Mouse (Mus musculus): Measurements from ENCODE around the gene Arid1b.
A peak's percentile ranks its signal among the peaks of the same experiment; 100 is the strongest.

Arid1b gene

DNA sequence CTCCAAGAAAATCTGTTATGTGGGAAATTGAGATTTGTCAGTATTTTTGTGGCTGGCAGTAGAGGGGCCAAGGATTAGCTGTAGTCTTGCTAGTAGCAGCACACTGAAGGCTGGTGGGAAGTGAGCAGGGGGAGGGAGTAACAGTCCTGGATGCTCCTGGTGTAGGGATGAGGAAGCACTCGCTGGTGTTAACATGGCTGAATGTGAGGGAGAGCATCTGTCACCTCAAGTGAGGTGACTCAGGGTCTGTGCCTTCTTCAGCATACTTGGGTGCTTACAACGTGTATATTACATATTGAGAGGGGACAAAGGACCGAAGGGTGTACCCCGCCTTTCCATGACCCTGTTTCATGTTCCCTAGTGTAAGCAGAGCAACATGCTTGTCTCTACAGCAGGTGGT, 170.7 kb downstream of the Arid1b start:
- no peak for DNase-seq

DNA sequence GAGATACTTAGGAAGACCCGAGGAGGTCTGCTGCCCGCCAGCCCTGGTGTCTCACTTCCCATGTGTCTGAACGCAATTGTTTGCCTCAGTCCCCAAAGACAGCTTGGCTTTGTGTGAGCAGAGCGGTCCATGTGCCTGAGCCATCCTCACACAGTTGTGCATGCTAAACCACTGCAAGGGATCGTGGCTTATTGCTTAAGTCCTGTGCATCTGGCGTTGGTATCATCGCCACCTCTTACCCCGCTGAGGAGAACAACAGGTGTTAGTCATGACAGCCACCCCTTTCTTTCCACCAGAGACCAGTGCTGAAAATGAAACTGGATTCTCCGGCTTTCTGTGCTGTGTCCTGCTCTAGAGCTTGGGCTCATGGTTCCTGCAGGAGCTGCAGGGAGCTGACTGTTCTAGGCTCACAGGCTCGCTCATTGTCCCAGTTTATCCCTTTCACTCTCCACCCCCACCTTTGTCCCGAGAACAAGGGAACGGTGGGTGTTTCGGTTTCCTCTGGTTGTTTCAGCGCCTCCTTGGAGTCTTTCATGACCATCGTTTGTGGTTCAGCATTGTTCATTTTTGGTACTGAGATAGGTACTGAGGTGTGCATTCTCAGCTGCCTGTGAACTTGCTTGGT, 171.2 kb downstream of the Arid1b start:
- DNase-seq = no peak

DNA sequence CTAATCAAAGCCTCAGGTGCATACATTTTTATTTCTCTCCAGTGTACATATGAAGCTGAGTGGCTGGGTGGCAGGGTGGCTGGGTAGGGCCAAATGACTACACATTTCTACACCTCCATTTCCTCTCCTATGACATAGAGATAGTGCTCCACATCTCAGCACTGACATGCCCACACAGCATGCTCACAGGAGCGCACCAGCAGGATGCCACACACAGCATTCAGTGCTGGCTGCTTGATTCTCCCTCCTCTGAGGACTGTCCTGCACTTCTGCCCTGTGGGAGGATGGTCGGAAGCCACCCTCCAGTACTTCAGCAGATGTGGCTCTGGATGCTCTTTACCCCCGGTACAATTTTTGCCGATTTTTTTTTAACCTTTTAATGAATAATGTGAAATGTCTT, 172.0 kb downstream of the Arid1b start:
- DNase-seq = no peak

DNA sequence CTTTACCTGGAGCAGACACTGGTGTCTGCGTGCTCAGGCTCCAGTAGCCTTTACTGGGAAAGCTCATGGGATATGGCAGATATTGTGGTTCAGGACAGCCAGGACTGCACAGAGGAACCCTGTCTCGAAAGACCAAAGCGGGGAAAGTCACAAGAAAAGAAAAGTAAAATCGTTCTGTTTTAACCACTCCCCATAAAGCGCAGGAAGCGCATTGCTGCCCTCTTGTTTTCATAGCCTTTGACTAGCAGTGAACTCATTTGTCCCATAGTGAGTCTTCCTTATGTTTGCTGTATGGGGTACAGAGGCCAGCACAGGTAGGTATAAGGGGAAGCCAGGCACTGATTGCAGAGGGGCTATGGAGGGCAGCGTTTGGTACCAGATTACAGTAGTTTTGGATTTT, 173.9 kb downstream of the Arid1b start:
- DNase-seq = no peak

DNA sequence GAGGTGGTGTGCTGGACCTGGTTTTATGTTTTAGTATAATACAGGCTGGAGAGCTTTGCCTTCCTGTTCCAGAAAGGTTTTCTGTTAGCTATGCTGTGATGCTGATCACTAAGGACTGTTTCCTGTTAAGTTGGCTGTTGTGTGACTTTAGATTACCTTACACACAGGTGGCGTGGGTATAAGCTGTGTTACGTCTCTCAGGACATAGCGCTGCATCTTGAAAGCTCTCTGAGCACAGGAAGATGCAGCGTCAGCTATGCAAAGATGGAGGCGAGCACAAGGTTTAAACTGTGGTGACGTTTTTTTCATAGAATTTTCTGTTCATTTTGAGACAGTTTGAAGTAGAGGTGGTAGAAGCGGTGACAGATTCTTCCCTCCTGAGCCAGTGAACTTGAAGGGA, 174.5 kb downstream of the Arid1b start:
- no peak for DNase-seq

DNA sequence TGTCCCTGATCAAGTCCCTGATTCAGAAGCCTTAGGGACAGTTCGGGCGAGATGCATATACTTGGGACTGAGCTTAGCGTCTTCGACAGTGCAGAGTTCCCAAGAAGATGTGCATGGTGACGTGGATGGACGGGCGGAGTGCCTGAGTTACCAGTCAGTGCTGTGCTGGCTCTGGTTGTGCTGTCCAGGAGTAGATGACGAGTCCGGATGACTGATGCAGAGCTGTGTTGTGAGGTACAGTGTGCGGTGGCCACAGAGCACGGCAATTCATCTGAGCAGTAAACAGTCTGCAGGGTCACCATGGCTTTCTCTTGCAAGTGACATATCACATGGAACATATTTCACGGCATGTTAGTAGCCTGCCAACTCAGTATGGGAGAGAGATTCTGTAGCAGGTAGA, 176.2 kb downstream of the Arid1b start:
- no peak for DNase-seq

DNA sequence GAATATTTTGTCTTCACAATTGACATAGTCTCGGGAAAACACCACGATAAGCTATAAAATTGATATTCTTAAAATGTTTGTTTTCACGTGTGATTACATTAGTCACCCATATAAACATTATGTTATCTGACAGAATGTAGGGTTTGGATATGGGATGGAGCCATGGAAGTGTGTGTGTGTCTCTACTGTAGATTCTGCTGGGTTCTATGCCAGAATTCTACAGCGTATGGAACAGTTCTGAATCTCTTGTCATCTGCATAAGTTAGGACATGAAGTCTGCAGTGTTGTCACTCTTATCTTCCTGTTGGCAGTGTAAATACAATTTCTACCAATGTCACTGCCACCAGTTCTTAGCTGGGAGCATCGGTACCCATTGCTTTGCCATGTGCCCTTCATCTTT, 177.3 kb downstream of the Arid1b start:
- no peak for DNase-seq

DNA sequence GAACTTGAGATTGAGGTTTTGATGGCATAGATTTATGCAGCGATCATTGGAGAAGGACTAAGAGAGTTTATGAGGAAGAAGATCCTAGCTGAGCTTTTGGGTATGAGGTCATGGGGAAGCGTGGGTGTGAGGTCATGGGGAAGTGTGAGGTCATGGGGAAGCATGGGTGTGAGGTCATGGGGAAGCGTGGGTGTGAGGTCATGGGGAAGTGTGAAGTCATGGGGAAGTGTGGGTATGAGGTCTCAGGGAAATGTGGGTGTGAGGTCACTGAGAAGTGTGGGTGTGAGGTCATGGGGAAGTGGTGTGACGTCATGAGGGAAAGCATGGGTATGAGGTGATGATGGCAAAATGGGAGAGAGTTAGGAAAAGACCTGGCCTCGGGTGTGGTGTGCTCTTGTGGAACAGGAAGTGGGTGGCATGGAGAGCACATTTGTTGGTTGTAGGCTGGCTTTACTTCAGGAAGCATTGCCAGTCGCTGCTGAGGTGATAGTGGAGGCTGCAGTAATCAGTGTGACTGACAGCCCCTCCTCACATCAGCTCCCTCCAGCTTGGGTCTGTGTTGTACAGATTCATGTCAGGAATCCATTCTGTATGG, 180.4 kb downstream of the Arid1b start:
- no peak for DNase-seq

DNA sequence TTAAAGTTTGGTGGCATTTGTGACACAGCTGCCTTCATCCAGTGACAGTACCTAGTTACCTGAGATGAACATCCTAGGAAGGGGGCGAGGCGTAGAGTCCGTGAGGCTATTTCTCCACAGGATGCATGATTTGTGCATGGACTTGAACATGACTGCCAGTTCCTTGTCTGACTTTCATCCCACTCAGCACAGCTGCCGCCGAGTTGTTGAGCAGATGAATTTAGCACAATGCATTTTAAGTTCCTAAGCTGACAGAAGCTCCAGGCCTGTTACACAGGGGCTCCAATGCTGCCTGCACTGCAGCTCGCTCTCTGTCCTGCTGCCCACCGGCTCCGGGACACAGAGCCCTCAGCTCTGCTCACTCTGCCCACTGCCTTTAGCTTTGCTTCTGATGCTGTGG, 181.4 kb downstream of the Arid1b start:
- DNase-seq = no peak

DNA sequence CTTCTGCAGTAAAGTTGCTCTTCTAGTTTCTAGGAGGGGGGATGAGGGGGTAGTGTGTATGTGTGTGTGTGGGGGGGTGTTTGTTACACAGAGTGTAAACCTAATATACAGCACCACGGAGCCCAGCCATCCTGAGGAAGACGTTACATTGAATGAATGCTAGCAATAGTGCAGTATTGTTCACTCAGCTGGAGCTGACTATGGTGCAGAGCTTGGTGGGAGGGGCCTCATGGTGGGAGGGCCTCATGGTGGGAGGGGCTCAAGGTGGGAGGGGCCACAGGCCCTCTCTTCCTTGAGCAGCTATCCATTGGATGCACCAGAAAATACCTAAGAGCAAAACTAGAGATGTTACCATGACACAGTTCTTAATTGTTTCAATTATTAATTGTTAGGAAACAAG, 182.2 kb downstream of the Arid1b start:
- DNase-seq = no peak

DNA sequence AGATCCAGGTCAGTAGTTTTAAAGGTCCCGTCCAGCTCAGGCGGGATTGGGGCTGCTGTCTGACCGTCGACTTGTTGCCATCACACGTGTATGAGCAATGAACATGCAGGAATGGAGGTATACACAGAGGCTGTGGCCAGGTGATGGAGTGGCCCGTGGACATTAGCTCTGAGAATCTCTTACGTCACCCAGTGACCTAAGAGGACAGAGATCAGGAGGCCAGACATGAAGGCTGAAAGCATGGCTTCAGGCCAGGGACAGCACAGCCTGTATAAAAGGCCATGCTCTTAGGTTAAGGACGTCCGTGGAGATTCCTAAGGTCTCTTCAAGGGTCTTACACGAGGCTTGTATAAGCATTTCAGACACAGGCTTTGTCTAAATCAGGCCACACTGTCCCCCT, 184.4 kb downstream of the Arid1b start:
- no peak for DNase-seq

DNA sequence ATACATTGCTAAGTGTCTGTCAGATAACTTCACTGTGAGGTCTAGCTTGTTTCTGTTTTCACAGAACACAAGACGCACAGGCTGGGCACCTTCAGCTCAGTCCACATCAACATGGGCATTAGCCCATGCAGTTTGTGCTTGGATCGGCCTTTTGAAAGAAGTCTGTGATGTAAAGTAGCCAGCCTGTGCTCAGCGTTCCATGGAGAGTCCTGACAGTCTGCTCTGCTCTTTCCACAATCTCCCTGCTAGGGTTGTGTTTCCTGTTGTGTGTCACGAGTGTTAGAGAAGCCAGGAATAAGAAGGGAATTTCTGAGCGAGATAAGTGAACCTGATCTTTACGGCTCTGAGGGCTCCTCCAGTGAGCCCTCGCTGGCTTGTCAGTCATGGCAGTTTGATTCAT, 184.9 kb downstream of the Arid1b start:
- no peak for DNase-seq

DNA sequence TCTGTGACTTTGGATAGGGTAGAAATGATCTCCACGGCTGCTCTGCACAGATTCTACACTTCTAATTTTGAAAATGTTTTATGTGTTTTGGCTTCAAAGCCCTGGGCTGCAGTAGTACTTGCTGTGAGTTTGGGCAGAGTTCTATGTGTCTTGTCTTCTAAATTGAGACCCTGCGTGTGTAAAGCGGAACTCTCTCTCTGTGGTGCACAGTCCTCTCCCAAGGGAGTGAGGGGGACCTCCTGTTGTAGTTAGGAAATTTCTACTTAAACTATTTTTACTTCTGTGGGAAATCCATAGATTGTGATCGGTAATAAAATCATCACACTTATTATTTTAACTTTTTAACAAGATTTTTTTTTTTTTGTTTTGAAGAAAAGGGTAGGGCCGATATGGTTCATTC, 185.3 kb downstream of the Arid1b start:
- no peak for DNase-seq

DNA sequence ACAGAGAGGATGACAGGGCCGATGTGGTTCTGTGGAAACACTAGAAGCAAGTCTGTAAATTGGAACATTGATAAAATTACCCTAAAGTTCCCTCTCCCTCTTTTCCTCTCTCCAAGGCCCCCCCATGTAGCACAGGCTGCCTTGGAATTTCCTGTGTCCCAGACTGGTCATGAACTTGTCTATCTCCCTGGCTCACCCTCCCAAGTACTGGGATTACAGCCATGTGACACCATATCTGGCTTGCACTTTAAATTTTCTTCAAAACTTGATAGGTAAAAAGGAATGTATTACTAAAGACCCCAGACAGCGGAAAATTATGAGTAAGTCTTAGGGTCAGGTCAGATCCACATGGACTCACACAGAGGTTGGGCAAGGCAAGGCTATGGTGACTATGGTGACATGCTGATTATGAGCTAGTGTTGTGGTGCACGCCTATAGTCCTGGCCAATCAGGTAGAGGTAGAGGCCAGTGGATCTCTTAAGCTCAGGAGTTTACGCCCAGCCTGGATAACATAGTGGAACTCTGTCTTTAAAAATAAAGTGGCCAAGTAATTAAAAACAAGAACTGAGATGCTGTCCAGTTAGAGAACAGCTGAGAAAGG, 185.9 kb downstream of the Arid1b start:
- no peak for DNase-seq

DNA sequence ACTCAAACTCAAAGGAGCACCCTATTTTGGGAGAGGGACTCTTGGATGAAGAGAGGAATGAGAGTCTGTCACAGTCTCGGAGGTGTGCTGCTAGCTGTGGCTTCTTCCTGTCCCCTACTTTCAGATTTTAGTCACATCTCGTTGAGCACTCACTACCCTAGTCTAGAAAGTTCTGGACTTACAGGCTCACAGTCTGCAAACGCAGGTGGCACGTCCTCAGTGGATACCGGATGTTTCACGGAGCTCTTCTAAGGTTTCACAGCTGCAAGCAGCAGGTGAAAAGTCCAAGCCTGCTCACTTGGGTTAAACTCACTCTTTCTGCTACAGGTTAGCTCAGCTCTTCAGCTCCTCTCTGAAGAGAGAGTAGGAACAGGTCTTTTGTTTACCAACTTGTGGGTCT, 186.8 kb downstream of the Arid1b start:
- no peak for DNase-seq

DNA sequence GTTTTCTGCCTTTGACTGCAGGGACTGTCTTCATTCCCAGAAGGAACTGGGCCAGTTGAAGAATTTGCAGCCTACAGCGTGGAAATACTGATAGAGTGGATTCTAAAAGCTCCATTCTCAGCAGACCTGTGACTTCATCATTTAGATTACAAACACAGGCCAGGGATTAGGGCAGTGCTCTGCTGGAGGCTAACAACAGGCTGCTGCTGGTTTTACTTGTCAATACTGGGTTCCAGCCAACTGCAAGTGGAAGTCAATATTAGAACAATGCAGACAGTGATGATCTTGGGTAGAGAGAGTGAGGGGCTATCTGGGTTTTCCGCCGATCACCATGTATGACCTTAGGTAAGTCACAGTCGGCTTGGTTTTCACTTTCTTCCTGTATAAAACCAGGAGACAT, 188.4 kb downstream of the Arid1b start:
- DNase-seq = no peak

DNA sequence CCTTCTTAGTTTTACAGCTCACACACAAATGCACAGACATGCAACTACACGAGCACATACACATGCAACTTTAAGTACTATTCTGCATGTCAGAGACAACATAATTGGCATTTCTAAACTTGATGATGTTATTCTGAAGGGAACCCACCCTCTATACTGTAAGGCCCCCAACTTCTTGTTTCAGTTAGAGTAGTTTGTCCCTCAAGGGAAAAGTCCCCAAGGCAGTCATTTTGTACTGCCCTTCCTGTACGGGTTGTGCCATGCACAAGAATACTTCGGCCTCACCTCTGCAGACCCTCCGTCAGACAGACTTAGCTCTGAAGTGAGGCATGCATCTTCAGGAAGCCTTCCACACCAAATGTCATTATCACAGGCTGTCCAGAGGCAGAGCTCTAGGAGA, 191.4 kb downstream of the Arid1b start:
- no peak for DNase-seq

DNA sequence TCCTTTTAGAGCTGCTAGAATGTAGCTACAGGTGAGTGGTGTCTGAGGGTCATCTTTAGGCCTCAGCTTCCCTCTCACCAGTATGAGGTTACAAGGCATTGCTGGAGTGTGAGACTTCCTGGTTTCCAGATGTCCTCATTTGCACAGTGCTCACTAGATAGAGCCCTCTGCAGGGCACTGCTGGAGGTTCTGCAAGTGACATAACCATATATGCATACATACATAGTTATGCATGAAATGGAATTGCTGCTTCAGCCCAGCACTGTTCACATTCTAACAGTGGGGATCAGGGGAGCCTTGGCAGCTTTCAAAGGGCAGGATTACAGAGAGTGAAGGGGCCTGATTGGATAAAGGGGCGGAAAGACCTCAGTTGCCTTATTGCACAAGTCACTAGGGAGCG, 193.4 kb downstream of the Arid1b start:
- peak in 1 of 2 experiments; percentile 45 for DNase-seq

DNA sequence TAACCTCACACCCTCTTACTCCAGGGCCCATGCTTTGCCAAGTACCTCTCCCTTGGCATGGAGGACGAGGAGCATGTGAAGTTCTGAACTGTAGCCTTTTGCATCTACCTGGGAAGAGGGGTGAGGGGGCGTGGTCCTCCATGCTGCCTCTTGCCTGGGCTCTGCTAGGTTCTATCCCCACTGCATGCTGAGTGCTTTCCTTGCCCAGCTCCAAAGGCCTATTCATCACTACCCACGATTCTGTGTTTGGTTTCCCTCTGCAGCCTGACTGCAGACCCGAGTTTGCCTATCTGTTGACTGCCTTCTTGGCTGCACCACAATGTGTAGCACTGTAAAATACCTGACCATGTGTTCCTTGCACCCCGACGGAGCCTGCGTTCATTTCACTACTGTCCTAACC, 194.3 kb downstream of the Arid1b start:
- DNase-seq = no peak

DNA sequence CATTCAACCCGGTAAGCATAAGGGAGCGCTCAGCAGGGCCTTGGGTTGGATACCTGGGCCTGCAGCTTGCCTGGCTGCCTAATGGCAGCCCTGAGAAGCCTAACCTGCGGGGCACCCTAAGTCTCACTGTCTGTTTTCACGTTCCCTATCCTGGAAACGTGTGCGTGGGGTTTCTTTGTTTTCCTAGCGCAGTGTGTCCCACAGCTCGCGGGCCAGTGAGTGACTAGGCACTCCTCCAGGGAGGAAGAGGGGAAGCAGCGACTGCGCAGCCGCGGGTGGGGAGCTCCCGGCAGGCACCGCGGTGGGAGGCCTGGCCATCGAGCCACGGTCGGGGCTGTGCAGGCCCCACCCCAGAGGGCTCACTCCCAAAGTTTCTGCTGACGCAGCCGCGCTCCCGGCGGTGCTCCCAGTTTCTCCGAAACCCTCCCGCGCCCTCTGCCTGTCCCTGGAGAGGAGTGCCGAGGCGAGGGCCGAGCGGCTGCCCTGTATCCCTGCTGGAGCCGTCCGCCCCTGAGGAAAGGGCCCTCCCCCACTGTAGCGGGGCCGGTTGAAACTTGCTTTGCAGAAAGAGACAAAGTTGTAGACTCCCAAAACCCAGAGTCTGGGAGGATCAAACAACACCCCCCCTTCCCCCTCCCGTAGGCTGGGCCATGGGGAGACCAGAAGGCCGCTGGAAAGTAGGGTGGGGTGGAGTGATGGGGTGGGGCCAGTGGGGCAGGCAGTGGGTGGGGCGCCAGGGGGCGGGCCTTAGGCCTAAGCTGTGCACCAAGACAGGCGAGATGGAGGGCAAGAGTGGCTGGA, 195.6 kb downstream of the Arid1b start:
- peak; percentile 95 to 99 for DNase-seq

DNA sequence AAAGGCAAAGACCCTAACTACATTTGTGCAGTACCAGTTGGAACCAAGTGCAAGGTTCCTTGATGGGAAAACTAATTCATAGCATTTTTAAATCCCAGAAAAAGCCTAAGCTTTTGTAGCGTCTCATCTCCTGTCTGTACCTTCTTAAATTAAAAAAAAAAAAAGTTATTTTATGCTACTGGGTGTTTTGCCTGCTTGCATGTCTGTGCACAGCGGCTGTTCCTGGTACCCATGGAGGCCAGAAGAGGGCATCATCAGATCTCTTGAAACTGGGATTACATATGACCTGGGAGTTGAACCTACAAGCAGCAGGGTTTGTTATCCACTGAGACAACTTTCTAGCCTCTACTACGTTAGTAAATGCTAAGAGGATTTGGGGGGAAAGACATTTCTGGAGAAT, 196.2 kb downstream of the Arid1b start:
- DNase-seq = no peak

DNA sequence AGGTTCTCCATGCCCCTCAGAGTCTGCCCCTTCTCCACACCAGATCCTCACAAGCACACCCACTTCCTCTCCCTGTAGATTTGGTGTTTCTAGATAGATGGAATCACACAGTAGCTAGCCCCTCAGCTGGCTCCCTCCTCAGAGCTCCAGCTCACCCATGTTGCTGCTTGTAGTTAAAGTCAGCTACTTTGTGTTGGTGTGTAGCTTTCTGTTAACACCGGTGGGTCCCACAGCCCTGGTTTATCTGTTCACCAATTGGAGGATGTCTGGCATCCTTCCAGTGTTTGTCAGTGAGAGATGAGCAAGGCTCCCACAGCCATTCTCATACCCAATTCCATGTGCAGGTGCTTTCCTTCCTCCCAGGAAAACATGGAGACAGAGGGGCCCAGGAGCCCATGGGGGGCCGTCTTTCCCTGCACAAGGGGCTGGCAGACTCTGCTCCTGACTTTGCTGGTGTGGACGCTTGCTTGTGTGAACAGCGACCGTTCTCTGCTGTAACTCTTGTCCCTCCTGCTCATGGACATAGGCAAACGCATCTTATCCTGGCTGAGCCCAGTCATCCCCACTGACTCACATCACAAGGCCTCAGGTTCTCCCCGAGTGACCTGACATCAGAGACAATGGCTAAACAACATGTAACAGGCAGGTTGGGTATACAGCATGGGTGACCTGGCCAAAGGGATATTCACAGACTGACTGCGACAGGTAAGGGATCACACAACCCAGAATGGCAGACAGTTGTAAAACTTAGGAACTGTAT, 200.2 kb downstream of the Arid1b start:
- DNase-seq = no peak

DNA sequence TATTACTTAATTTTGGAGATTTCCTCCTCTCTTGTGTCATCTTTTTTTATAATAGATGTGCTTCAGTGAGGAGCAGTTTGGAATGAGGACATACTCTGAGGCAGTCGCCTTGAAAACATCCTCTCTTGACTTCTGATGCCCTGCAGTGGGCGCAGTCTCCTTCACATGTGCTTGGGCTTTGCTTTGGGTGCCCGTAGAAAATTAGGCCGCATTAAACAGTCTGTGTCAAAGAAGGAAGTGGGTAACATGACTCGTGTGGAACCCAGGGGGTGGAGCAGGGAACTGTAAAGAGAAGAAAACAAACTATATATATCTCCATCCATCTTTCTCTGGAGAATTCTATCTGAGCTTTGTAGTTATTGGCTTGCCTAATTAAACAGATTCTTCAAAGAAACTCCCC, 201.3 kb downstream of the Arid1b start:
- DNase-seq = peak; percentile 33 to 38
